Mouse (Mus musculus): ENCODE measurements around the gene Cttnbp2.
"Not testable (repeated sequence)": the region's sequence is repeated elsewhere in the genome, so short reads cannot be mapped to it uniquely, and the experiment has no call there.

Gene Cttnbp2

GRCm38 (mm10) chr6:18411505-18412225 is 103.0 kb downstream of the Cttnbp2 start:
- DNase-seq, result no peak

GRCm38 (mm10) chr6:18408445-18408844 is 106.2 kb downstream of the Cttnbp2 start:
- no peak for DNase-seq

- peak; percentile 56 for DNase-seq
Measured at GRCm38 (mm10) chr6:18401066-18401674, 113.5 kb downstream of the Cttnbp2 start.

GRCm38 (mm10) chr6:18381380-18381779 is 133.3 kb downstream of the Cttnbp2 start:
- peak; percentile 6 for DNase-seq

- DNase-seq, result no peak
Measured at GRCm38 (mm10) chr6:18380300-18381202, 134.1 kb downstream of the Cttnbp2 start.

GRCm38 (mm10) chr6:18377755-18378154 is 136.9 kb downstream of the Cttnbp2 start:
- not testable (repeated sequence) for DNase-seq

GRCm38 (mm10) chr6:18374744-18375143 is 139.9 kb downstream of the Cttnbp2 start:
- no peak for DNase-seq

- DNase-seq, result no peak
Measured at GRCm38 (mm10) chr6:18373652-18374051, 141.0 kb downstream of the Cttnbp2 start.

- peak; percentile 69 for DNase-seq
Measured at GRCm38 (mm10) chr6:18372447-18373228, 142.0 kb downstream of the Cttnbp2 start.

- no peak for DNase-seq
Measured at GRCm38 (mm10) chr6:18369723-18370122, 144.9 kb downstream of the Cttnbp2 start.

- no peak for DNase-seq
Measured at GRCm38 (mm10) chr6:18369054-18369453, 145.6 kb downstream of the Cttnbp2 start.

- DNase-seq, result no peak
Measured at GRCm38 (mm10) chr6:18362232-18362631, 152.4 kb downstream of the Cttnbp2 start.

- DNase-seq, result no peak
Measured at GRCm38 (mm10) chr6:18360955-18361354, 153.7 kb downstream of the Cttnbp2 start.

- no peak for DNase-seq
Measured at GRCm38 (mm10) chr6:18360154-18360553, 154.5 kb downstream of the Cttnbp2 start.

- no peak for DNase-seq
Measured at GRCm38 (mm10) chr6:18349153-18349858, 165.3 kb downstream of the Cttnbp2 start.

GRCm38 (mm10) chr6:18344272-18344671 is 170.4 kb downstream of the Cttnbp2 start:
- no peak for DNase-seq

- DNase-seq, result no peak
Measured at GRCm38 (mm10) chr6:18338307-18338706, 176.3 kb downstream of the Cttnbp2 start.

GRCm38 (mm10) chr6:18335393-18335792 is 179.2 kb downstream of the Cttnbp2 start:
- no peak for DNase-seq

- DNase-seq, result no peak
Measured at GRCm38 (mm10) chr6:18322950-18323349, 191.7 kb downstream of the Cttnbp2 start.
